Mouse (Mus musculus): ENCODE measurements at regions not wholly inside any gene's neighbourhood (a gene's known extent, or its start where the extent isn't known, plus 50 kb on each side); places are given as distances from the start of the nearest gene placed in this dataset.

GRCm38 (mm10) chr8:103717723-103718122 is 383.7 kb upstream of the Cdh5 start:
- TF ChIP-seq POLR2A (IDR thresholded peaks at IDR 0.05; ENCODE audit: borderline replicate concordance, control insufficient read depth, low read depth, low read length) (no peak), CTCF (IDR thresholded peaks at IDR 0.05; ENCODE audit: control insufficient read depth, insufficient read depth, low read length) (no peak)
- WGBS = 63% methylated on average over 4 of the region's 4 CpGs
- no peak overlapping the region for H3K4me3 ChIP-seq (replicated peaks; ENCODE audit: control insufficient read depth, low read depth, low read length)

GRCm38 (mm10) chr8:103733466-103733865 is 368.0 kb upstream of the Cdh5 start:
- Histone ChIP-seq H3K4me3 (replicated peaks; ENCODE audit: control insufficient read depth, low read depth, low read length) (no peak overlapping the region), H3K27ac (ENCODE audit: control insufficient read depth, insufficient read depth, low read depth, low read length, poor library complexity) (no peak overlapping the region), H3K4me1 (ENCODE audit: control insufficient read depth, insufficient read depth, low read length) (no peaks in the 10 kb centered on the region)
- WGBS = 82% methylated on average over 3 of the region's 3 CpGs
- TF ChIP-seq POLR2A (IDR thresholded peaks at IDR 0.05; ENCODE audit: borderline replicate concordance, control insufficient read depth, low read depth, low read length) (no peak), CTCF (IDR thresholded peaks at IDR 0.05; ENCODE audit: control insufficient read depth, insufficient read depth, low read length) (no peak)

More at GRCm38 (mm10) chr8:103717723-103718122, 383.7 kb upstream of the Cdh5 start:
- no peak overlapping the region for H3K27ac ChIP-seq (ENCODE audit: control insufficient read depth, insufficient read depth, low read depth, low read length, poor library complexity)
- H3K4me1 ChIP-seq (ENCODE audit: control insufficient read depth, insufficient read depth, low read length) = no peaks in the 10 kb centered on the region

GRCm38 (mm10) chr8:103738330-103738729 is 363.1 kb upstream of the Cdh5 start:
- H3K4me3 ChIP-seq (replicated peaks; ENCODE audit: control insufficient read depth, low read depth, low read length) = no peak overlapping the region
- 58% methylated on average over 8 of the region's 8 CpGs for WGBS
- H3K27ac ChIP-seq (ENCODE audit: control insufficient read depth, insufficient read depth, low read depth, low read length, poor library complexity) = no peak overlapping the region
- no peak for TF ChIP-seq CTCF (IDR thresholded peaks at IDR 0.05; ENCODE audit: control insufficient read depth, insufficient read depth, low read length)
- no peak for TF ChIP-seq POLR2A (IDR thresholded peaks at IDR 0.05; ENCODE audit: borderline replicate concordance, control insufficient read depth, low read depth, low read length)
- H3K4me1 ChIP-seq (ENCODE audit: control insufficient read depth, insufficient read depth, low read length) = no peaks in the 10 kb centered on the region

- H3K27ac ChIP-seq (ENCODE audit: control insufficient read depth, insufficient read depth, low read depth, low read length, poor library complexity) = no peak overlapping the region
- no peaks in the 10 kb centered on the region for H3K4me1 ChIP-seq (ENCODE audit: control insufficient read depth, insufficient read depth, low read length)
- TF ChIP-seq CTCF (IDR thresholded peaks at IDR 0.05; ENCODE audit: control insufficient read depth, insufficient read depth, low read length) = no peak
- no peak for TF ChIP-seq POLR2A (IDR thresholded peaks at IDR 0.05; ENCODE audit: borderline replicate concordance, control insufficient read depth, low read depth, low read length)
- no peak overlapping the region for H3K4me3 ChIP-seq (replicated peaks; ENCODE audit: control insufficient read depth, low read depth, low read length)
- WGBS = 81% methylated on average over 8 of the region's 8 CpGs
These were observed 360.0 kb upstream of the Cdh5 start for GRCm38 (mm10) chr8:103741395-103741794.

GRCm38 (mm10) chr8:103748734-103749133 is 352.7 kb upstream of the Cdh5 start:
- no peak overlapping the region for H3K4me3 ChIP-seq (replicated peaks; ENCODE audit: control insufficient read depth, low read depth, low read length)
- WGBS = 74% methylated on average over 4 of the region's 4 CpGs

GRCm38 (mm10) chr8:103750278-103751097 is 350.9 kb upstream of the Cdh5 start:
- WGBS = 47% methylated on average over 12 of the region's 12 CpGs

More at GRCm38 (mm10) chr8:103748734-103749133, 352.7 kb upstream of the Cdh5 start:
- no peak overlapping the region for H3K27ac ChIP-seq (ENCODE audit: control insufficient read depth, insufficient read depth, low read depth, low read length, poor library complexity)
- TF ChIP-seq POLR2A (IDR thresholded peaks at IDR 0.05; ENCODE audit: borderline replicate concordance, control insufficient read depth, low read depth, low read length) (no peak), CTCF (IDR thresholded peaks at IDR 0.05; ENCODE audit: control insufficient read depth, insufficient read depth, low read length) (no peak)
- no peaks in the 10 kb centered on the region for H3K4me1 ChIP-seq (ENCODE audit: control insufficient read depth, insufficient read depth, low read length)

GRCm38 (mm10) chr8:103751161-103751560 is 350.3 kb upstream of the Cdh5 start:
- TF ChIP-seq POLR2A (IDR thresholded peaks at IDR 0.05; ENCODE audit: borderline replicate concordance, control insufficient read depth, low read depth, low read length) (no peak), CTCF (IDR thresholded peaks at IDR 0.05; ENCODE audit: control insufficient read depth, insufficient read depth, low read length) (no peak)
- Histone ChIP-seq H3K4me1 (ENCODE audit: control insufficient read depth, insufficient read depth, low read length) (no peaks in the 10 kb centered on the region), H3K27ac (ENCODE audit: control insufficient read depth, insufficient read depth, low read depth, low read length, poor library complexity) (no peak overlapping the region), H3K4me3 (replicated peaks; ENCODE audit: control insufficient read depth, low read depth, low read length) (no peak overlapping the region)
- WGBS = 82% methylated on average over 2 of the region's 2 CpGs

More at GRCm38 (mm10) chr8:103750278-103751097, 350.9 kb upstream of the Cdh5 start:
- Histone ChIP-seq H3K27ac (ENCODE audit: control insufficient read depth, insufficient read depth, low read depth, low read length, poor library complexity) (no peak overlapping the region), H3K4me1 (ENCODE audit: control insufficient read depth, insufficient read depth, low read length) (no peaks in the 10 kb centered on the region), H3K4me3 (replicated peaks; ENCODE audit: control insufficient read depth, low read depth, low read length) (no peak overlapping the region)
- no peak for TF ChIP-seq POLR2A (IDR thresholded peaks at IDR 0.05; ENCODE audit: borderline replicate concordance, control insufficient read depth, low read depth, low read length)

- 58% methylated on average over 1 of the region's 1 CpGs for WGBS
- Histone ChIP-seq H3K4me3 (replicated peaks; ENCODE audit: control insufficient read depth, low read depth, low read length) (no peak overlapping the region), H3K4me1 (ENCODE audit: control insufficient read depth, insufficient read depth, low read length) (no peaks in the 10 kb centered on the region), H3K27ac (ENCODE audit: control insufficient read depth, insufficient read depth, low read depth, low read length, poor library complexity) (no peak overlapping the region)
- TF ChIP-seq CTCF (IDR thresholded peaks at IDR 0.05; ENCODE audit: control insufficient read depth, insufficient read depth, low read length) = no peak
- no peak for TF ChIP-seq POLR2A (IDR thresholded peaks at IDR 0.05; ENCODE audit: borderline replicate concordance, control insufficient read depth, low read depth, low read length)
These were observed 337.6 kb upstream of the Cdh5 start for GRCm38 (mm10) chr8:103763821-103764220.

Data from bone marrow, adult 2 months (tissue).